Mouse (Mus musculus) urinary bladder, postnatal 25 days (tissue): ENCODE results near the gene Mxd4.
A peak's percentile ranks its signal among the peaks of the same experiment; 100 is the strongest.

ENCODE experiments used
- DNase-seq: peaks from one replicate; pipeline ENCODE4 v3.0.0; 2022; ENCODE audit warnings: low spot score

Gene Mxd4

DNA sequence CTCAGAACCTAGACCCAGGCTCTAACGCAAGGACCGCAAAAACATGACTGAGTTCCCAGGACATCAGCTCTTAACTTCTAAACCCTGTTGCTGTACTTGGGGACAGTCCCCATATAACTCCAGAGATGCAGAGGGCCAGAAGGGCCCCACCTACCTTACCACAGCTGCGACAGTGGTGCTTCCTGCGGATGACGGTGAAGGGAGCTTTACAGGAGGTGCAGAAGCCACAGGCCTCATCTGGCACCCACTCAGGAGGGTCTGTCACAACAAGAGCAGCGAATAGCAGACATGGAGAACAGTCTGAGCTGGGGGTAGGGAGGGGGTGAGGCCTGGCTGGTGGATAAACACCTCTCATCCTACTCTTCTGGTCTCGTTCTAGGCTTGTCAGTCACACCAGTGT is 8.9 kb upstream of the Mxd4 start:
- no peak for DNase-seq

DNA sequence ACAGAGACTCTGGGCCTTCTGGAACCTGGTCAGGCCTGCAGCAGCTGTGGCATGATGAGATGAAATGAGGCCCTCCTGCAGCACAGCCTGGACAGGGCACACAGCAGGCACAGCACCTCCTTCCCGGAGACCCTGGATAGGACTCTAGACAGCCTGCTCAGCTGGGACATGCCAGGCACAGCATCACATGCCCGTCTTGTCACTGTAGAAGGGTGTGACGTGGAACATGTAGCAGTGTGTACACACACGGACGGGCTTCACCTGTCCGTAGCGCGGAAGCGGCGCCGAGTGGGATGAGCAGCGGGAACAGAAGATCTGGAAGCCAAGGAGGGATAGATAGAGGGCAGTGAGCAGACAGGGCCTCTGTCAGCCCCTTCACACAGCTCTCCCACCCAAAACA is 8.3 kb upstream of the Mxd4 start:
- no peak for DNase-seq

DNA sequence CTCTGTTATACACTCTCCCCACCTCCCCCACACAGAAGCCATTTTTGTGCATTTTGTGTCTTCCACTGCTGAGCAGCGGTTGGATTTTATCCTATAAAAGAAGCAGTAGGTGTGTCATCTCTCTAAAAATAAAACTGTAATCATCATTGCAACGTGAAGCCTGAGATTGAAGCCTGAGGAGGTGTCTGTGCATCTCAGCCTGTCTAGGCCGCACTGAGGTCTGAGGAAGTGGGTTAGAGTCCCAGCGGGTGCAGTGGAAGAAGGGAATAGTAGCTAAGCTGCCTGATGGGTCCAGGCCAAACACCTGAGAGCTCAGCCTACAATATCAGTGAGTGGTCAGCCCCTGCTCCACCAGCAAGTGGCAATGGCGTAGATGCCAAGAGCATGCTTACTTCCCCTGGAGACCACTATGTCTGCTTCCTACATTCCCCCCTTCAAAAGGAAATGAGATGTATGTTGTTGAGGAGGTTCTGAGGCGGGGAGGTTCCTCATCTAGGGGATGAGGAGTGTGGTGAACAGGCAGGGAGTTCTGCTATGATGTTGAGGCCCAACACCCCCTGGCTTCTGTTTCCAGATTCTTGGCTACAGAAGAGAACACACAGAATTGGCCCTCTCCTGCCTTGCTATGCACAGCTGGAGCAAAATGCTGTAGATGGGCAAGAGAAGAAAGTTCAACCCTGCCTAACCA is 7.6 kb upstream of the Mxd4 start:
- DNase-seq = no peak

DNA sequence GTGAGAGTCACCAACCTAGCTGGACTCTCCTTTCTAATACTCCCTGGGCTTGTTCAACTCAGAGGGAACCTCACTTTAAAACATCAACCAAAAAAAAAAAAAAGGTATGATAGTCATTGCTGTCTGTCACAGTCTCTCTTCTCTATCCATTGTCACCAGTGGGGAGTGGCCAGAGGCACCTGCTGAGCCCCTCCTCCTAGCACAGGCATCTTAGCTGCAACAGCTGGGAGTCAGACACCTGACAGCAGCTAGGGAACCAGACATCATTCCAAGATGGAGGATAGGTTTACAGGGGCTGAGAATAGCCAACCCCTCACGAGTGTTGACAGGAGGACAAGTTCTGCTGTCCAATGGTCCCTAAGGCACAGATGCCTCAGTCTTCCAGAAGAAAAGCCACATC is 6.9 kb upstream of the Mxd4 start:
- DNase-seq = no peak

DNA sequence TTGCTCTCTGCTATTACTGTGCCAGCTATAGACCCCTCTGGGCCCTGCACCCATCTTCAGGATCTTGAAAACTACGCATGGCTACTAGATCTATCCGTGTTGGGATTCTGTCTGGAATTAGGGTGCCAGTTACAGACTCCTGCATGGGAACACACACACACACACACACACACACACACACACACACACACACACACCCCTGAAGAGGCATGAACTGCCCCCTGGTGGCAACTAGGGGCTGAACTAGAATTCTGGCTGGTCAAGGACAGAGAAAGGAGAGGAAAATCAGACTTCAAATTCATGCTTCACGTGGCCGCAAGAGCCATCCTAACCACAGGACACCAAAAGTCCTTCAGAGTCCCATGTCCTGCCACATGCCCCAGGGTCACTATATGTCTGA is 4.3 kb upstream of the Mxd4 start:
- DNase-seq = no peak

DNA sequence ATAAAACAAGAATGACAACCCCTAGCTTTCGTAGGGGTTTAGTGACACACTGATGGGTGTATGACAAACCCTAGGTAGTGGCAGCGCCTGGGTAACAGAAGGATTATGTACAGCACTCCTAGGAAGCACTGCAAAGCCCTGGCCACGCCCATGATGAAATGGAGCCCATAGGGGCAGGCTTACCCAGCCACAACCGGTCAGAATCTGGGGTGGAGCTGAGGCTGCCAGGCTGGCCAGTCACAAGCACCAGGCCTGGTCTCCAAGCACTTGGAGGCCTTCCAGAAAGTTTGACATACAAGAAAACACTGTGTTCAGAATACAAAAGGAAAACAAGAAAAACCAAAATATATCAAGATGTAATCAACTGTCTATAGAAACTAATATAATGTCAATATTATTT is 3.5 kb upstream of the Mxd4 start:
- DNase-seq = no peak

DNA sequence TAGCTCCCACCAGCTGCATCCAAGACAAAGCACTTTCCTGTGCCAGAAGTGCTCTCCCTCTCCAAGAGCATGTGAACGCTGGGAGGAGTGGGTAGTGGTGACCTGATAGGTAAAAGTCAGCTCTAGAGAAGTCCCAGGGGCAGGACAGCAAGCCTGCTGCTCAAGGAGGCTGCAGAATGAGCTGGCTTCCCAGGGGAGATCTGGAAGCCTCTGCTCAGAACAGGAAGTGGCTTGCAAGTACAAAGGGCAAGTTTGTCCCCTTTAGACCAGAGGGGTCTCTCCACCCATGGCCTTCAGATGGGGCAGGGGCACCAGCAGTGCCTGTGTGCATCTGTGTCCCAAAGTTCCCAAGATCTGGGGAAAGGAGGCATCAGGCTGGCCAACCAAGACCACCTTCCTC is 2.0 kb upstream of the Mxd4 start:
- no peak for DNase-seq

DNA sequence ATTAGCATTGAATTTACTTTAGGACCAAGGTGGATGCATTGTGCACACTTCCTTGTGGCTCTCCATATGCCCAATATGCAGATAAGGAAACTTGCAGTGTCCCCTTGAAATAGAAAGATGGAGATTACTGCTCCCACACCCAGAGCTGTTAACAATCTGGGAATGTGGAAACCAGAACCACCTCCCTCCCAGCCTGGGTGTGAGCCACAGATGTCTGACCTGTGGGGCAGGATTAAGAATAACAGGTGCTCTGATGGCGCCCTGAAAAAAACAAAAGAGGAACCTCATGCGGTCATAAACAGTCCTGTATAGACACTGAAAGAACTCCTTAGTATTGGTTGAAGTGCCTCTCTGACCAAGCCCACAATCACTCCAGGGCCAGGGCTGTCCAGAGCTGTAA is 1.3 kb upstream of the Mxd4 start:
- DNase-seq = no peak

DNA sequence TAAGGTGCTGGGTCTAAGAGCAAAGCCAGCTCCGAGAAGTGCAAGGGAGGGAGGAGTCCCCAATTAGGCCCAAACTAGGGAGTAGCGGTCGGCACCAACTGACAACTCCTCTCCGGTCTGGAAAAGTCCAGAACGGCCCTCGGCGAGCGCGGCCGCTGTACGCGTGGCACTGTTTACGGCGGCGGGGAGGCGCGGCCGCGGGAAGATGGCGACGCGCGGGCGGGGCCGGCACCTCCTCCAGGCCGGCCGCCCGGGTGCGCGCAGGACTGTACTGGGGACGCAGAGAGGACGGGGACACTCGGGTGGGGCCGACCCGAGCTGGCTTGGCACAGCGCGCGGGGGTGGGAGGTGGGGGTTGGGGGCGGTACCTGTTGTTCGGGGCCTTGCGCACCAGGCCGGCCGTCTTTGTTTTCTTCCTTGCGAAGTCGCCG is 544 bp downstream of the Mxd4 start:
- peak; percentile 52 for DNase-seq

DNA sequence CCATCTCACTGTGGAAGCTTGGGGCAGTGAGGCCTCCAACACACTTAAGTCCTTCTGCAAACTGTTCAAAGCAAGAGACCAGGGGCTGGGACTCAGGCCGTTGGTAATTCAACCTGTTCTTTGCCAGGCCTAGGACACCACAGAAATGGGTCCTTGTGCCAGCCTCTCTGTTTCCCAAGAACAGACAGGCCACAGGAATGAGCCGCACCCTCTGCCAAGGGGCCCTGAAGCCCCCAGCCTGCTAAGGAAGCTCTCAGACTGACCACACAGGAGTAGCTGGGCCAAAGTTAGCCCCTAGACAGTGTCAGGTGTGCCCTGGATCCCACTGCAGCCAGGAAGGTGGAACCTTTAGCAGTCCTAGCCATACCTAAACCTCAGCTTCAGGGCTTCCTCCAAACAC is 1.1 kb downstream of the Mxd4 start:
- no peak for DNase-seq

DNA sequence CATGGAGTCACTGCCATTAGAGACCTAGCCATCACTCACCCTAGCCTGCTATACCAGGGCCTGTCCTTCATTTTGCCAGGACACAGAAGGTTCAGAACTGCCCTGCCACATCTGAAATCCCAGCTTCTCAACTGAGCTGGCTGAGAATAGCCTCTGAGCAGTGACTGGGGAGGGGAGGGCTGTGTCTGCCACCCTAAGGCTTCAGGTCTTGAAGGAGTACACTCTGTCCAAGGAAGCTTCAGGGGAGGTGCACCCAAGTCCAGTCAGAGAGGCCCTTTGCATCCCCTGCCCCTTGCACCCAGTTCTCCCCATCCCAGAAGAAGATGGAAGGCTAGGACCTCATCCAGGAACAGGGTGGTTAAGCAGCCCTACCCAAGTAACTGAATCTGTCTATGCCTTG is 1.7 kb downstream of the Mxd4 start:
- DNase-seq = no peak

DNA sequence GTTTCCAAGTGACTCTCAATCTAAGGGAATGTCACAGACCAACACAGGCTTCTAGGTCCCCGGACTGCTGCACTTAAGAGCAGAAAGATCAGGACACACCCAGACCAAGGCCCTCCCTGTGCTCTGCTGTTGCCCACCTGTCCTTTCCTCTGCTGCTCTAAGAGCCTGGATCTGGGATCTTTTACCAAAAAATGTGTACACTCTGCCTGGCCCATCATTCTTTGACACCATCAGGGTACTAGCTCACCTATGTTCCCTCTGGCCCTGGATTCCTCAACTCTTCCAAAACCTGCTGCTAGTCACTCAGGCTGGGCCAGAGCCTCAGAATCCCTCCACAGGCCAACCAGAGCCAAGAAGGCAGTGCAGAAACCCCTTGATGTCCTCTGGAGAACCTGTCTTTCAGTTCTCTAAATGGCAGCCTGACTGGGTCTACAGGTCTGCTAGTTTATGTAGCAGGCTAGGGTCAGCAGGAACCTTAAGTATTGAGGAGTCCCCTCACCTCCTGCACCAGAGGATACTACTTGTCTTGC is 2.4 kb downstream of the Mxd4 start:
- DNase-seq = no peak

DNA sequence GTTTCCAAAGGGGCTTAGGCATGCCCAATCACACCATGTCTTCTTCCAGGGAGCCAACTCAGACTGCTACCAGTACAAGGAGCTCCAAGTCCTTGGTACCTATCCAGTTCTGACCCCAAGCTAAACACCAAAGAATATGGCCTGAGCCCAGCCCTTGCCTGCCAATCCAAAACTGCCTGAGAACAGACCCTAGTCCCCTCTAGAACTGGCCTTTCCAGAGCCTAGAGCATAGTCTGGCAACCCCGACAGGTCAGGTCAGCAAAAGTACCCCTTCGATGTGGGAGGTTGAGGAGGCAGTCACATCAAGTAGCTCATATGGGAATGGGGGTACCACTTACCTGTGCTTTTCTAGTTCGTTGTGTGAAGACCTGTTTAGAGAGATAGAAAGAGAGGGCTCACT is 3.5 kb downstream of the Mxd4 start:
- no peak for DNase-seq

DNA sequence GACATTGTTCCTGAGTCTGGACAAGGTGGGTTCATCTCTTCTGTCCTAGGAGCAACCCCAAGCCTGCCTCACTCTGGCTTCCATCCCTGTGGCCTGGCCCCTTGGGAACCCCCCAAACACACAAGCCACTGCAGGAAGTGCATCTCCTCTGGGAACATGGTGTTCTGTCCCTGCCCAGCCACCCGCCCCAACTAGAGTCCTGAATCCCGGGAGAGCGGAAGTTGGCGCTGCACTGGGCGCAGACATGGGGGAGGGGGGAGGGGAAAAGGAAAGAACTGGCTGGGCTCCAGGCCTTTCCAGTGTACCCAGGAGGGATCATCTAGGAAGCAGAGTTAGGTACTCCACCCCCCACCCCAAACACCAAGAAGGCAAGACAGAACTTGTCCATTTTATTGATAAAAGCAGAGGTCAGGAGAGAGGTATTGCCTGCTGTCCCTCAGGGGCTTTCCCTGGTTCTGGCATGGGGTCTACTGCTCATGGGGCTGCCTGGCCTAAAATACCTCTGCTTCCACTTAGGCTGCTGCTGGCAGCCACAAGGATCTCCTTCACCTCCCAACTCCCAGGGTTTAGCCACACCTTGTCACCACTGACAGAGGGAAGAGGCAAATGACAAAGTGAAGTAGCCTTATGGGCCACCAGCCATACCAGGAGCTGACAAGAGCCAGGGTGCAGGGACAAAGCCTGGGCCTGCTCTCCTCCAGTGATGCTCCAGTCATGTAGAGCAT is 4.2 kb downstream of the Mxd4 start:
- no peak for DNase-seq

DNA sequence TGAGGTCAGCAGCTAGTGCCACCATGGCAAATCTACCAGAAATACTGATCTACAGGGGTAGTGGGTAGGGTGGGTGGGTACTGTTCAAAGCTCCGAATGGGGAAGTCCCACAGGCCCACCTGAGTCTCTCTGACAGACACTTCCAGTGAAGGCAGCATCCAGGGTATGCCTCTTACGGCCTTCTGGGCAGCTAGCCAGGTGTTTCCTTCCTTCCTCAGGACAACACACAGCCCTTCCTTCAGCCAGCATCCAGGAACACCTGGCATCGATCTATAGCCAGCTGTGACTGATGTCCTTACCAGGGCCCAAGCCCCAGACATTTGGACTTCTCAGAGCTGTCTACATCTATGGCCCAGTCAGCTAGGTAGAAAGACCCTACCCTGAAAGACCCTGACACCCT is 5.0 kb downstream of the Mxd4 start:
- no peak for DNase-seq

DNA sequence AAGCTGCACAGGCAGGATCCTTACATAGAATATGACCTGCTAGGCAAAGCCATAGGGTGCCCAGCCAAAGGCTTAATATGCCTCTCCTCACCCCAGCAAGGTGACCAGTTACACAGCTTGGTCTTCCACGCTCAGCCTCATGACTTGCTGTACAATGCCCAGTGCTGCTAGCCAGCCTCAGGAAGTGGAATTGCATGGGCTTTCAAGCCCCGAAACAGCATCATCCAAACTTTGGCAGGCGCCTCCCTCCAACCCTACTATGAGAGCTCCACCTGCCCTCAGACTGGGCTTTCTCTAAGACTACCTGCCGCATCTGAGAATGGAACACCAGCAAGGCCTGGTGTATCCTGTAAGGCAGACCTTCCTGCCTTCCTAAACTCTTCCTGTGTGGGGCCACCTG is 9.7 kb downstream of the Mxd4 start:
- DNase-seq = peak; percentile 1

DNA sequence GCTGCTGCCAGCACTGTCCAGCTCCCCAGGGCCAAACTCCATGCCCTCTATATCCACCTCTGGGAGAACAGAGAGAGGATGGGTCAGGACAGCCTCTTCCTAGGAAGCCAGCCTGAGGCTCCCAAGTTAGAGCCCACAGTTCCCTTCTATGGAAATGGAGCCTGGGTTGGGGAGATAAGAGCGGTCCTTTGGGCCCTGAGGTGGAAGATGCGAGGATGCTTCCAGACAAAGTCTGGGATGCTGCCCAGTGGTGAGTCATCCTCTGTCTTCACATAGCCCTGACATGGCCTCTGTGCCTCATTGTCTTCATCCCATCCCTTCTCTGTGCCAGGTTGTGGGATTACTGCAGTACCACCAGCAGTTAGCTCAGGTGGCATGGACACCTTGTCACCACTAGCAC is 10.4 kb downstream of the Mxd4 start:
- peak; percentile 3 for DNase-seq

DNA sequence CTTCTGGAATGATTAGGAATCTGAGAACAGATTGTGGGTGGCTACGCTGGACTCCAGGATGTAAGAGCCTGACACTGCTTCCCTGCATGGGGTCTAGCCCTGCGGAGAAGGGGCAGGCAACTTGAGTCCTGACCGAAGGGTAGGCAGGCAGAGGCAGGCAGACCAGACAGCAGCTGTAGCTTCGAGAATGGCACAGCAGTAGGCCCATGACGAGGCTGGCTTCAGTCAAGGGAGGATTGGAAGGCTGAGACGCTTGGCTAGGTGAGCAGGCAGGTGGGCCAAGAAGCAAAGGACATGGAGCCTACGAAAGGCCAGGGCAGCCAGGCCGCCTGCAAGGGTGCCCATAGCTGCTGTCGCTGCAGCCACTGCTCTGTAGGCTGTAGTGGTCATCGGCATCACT is 10.8 kb downstream of the Mxd4 start:
- DNase-seq = peak; percentile 2

DNA sequence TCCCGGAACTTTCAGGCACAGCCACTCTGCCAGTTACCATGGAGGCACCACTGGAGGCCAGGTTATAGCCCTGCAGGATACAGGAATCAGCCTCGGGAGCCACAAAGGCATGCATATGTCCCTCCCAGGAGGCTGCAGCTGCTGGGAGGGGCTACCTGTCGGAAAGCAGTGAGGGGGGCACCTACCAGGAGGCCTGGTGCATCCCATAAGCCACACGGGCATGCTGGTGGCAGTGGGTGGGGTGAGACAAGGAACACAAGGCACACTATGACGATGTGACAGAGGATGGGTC is 12.2 kb downstream of the Mxd4 start:
- no peak for DNase-seq

DNA sequence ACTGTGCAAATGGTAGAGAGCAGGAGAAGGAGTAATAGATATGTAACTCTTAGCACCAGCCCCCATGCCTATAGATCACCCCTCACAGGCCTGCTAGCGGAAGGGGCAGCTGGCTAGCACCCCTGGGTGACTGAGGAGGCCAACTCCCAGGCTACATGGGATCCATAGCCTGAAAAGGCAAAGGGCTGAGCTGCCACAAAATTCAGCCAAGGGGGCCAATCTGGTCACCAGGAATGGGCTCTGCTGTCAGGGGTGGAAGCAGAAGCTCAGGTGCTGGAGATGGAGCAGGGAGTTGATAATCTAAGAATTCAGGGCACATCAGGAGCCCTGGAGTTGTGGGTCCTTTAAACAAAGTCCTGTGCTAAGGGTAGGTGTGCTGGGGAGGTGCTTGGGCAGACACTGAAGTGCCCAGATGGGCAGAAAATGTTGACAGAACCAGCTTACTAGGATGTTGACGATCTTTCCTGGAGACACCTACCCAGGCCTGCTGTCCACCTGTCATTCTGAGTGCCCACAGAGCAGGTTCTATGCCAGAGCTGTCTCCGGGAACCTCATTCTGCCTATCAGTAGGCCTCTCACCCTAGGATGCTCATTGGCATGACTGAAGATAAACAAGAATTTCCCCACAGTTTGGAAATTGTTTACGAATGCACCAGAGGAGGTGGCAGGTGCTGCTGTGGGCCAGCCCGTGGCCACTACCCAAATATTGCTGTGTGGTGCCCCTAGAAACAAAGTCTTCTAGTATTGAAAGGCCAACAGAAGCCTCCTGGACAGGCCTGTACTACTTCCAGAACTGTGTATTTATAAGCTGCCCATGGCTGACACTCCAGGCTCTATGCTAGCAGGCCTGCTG is 12.7 kb downstream of the Mxd4 start:
- no peak for DNase-seq

DNA sequence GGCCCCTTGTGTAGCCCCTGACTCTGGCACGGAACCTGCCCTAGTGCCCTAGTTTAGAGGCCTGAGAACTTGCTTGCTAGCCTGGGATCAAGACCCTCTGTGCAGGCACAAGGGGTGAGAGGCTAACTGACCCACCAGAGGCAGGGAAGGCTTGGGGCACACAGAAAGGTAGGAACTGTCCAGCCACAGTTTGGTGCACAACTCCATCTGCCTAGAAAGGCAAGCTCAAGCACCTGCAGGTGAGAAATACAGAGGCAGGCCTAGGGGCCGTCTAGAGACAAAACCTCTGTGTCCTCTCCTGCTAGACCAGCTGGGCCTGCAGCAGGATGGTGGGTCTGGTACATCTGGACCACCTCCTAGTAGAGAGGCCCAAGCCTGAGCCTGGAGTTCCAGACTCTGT is 13.5 kb downstream of the Mxd4 start:
- no peak for DNase-seq

DNA sequence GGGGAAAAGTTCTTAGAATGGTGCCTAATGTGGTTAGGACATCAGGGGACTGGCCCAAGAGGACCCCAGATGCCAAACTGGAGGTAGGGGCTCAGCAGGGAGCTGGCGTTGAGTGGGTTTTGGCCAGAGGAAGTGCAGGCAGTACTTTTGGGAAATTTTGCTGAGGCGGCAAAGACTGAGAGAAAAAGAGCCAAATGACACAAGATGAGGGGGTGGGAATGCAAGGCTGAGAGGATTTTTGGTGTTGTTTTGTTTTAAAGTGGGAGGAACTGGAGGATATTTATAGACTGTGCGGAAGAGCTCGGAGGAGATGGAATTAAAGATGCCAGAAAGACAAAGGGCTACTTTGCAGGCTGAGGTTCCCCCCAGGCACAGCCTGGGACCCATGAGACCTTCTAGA is 16.8 kb downstream of the Mxd4 start:
- no peak for DNase-seq

DNA sequence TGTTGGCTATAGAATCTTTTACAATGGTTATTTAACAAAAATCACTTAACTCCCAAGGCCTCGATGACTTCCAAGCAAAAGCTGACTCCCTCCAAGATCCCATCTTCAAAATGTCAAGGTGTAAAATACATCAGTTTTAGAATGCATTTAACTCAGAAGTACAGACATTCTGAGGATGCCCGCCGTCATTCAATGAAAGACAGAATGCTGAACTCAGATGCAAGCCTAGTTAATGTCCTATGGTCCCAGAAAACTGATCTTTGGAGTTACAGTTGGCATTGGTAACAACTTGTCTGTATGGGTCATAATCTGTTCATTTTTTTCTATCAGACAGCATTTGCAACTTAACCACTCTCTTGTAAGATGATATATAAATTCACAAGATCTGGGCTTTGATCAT is 17.6 kb downstream of the Mxd4 start:
- DNase-seq = no peak
